ENCODE assay signal across 10 mouse cellular contexts in genomic region chr2:152707186-152707585, GRCm38 (mm10). TPM values are rescaled to one million over a fixed set of nuclear protein-coding genes. Genes with fewer than 3 reads are reported as not detected.
A peak's percentile ranks its signal among the peaks of the same experiment; 100 is the strongest.
DNase-seq lines count a peak whose midpoint lies in the region; ATAC-seq and TF ChIP-seq lines count a peak whose summit lies in the region.
"Had no signal": no experiment of that assay in that cellular context is flagged by ENCODE, and none has a peak within 500 bp of the region (broad histone marks: within the 10 kb centered on the region; RNA-seq: fewer than 3 reads in every experiment).

No protein-coding gene starts in this region.

- H3K27me3 ChIP-seq in heart, embryonic 10.5 days (ENCODE audit: insufficient read depth, poor library complexity, severe bottlenecking), result no peaks in the 10 kb centered on the region
- no peaks in the 10 kb centered on the region for H3K27me3 ChIP-seq in forebrain, postnatal 0 days (ENCODE audit: insufficient read depth, low read length)

- H3K36me3 ChIP-seq in heart, embryonic 10.5 days, result peaks cover 45% of the 10 kb centered on the region
- H3K36me3 ChIP-seq in ES-E14 (ENCODE audit: control insufficient read depth, insufficient read depth, low read length, poor library complexity, severe bottlenecking), result peaks cover 19% of the 10 kb centered on the region; the same call in 1 of the 2 replicates
- H3K36me3 ChIP-seq in forebrain, postnatal 0 days (ENCODE audit: insufficient read depth), result peaks cover 37% of the 10 kb centered on the region

- H3K27ac ChIP-seq in heart, embryonic 10.5 days, result peak overlapping the region; percentile 96
- H3K27ac ChIP-seq in ES-E14 (ENCODE audit: insufficient read depth, low read depth, low read length, poor library complexity, severe bottlenecking), result peak overlapping the region; percentile 54; the same call in 1 of the 2 replicates
- H3K27ac ChIP-seq in forebrain, postnatal 0 days (ENCODE audit: low read depth, low read length), result peak overlapping the region; percentile 85

- peak overlapping the region; percentile 68 for H3K9ac ChIP-seq in ES-E14 (ENCODE audit: insufficient read depth, low read depth, low read length, poor library complexity, severe bottlenecking)
- H3K9ac ChIP-seq in forebrain, postnatal 0 days, result peak overlapping the region; percentile 68

- TF ChIP-seq CTCF in forebrain, postnatal 0 days (IDR thresholded peaks at IDR 0.05; ENCODE audit: low read depth), result no peak

- H3K4me2 ChIP-seq in forebrain, postnatal 0 days (ENCODE audit: low read depth), result peak overlapping the region; percentile 61

- no peak for DNase-seq in heart, embryonic 10.5 days (ENCODE audit: low spot score)
- no peak for DNase-seq in heart, postnatal 14 days
- no peak for DNase-seq in ES-E14 (ENCODE audit: low read depth, low spot score)
- no peak for DNase-seq in forebrain, postnatal 0 days
- peak; percentile 68 for DNase-seq in lung, postnatal 25 days (ENCODE audit: low spot score)
- DNase-seq in layer of hippocampus, adult 11-12 months (ENCODE audit: low spot score), result no peak
- no peak for DNase-seq in Muller cell, postnatal 12 days (ENCODE audit: inconsistent ontology term)
- DNase-seq in thymus, postnatal 36 days, result no peak

- in situ Hi-C loops in ES-E14 (cut with MboI; ENCODE audit: low sequenced_read_pairs in 2 of 2, unreplicated experiment in 2 of 2), result no loop called here

- WGBS in heart, embryonic 10.5 days, result 10% methylated on average over 7 of the region's 7 CpGs
- 19% methylated on average over 7 of the region's 7 CpGs for WGBS in forebrain, postnatal 0 days

- ATAC-seq in forebrain, postnatal 0 days, result peak; percentile 2; the same call in 1 of the 2 replicates

- H3K4me3 ChIP-seq in heart, embryonic 10.5 days, result peak overlapping the region; percentile 68
- H3K4me3 ChIP-seq in ES-E14 (ENCODE audit: insufficient read depth in 1 of 2, low read depth in 1 of 2, low read length in 2 of 2, poor library complexity in 1 of 2, severe bottlenecking in 1 of 2), result peak overlapping the region; percentile 35 to 63
- H3K4me3 ChIP-seq in forebrain, postnatal 0 days (ENCODE audit: low read depth, low read length), result peak overlapping the region; percentile 41

- intact Hi-C loops in heart, postnatal 14 days (cut with DNase I), result loop anchor here (2.0 kb wide), 1 partner anchor 30 kb away; the partner anchor contains the start of gene Id1

- H3K4me1 ChIP-seq in heart, embryonic 10.5 days, result peaks cover 38% of the 10 kb centered on the region
- peaks cover 9 to 28% of the 10 kb centered on the region in 2 experiments for H3K4me1 ChIP-seq in ES-E14 (ENCODE audit: control insufficient read depth in 2 of 2, insufficient read depth in 2 of 2, low read length in 2 of 2, poor library complexity in 1 of 2)
- H3K4me1 ChIP-seq in forebrain, postnatal 0 days (ENCODE audit: insufficient read depth), result peaks cover 10% of the 10 kb centered on the region; the same call in 1 of the 2 replicates

- no peaks in the 10 kb centered on the region for H3K9me3 ChIP-seq in heart, embryonic 10.5 days
- no peaks in the 10 kb centered on the region for H3K9me3 ChIP-seq in ES-E14 (ENCODE audit: control insufficient read depth, insufficient read depth, low read depth, low read length)
- no peaks in the 10 kb centered on the region for H3K9me3 ChIP-seq in forebrain, postnatal 0 days (ENCODE audit: low read length)
- H3K9me3 ChIP-seq: G1E had no signal

TF ChIP-seq in ES-E14, 5 proteins besides CTCF, POLR2A, EP300 and RAD21:
- TF ChIP-seq MAFK (IDR thresholded peaks at IDR 0.05; ENCODE audit: insufficient read depth, low read depth, low read length) (no peak), ZC3H11A (IDR thresholded peaks at IDR 0.05; ENCODE audit: borderline replicate concordance, low read depth, low read length) (no peak), ZNF384 (IDR thresholded peaks at IDR 0.05; ENCODE audit: low read depth, low read length) (no peak), CHD2 (IDR thresholded peaks at IDR 0.05; ENCODE audit: low read depth, low read length) (no peak), HCFC1 (IDR thresholded peaks at IDR 0.05; ENCODE audit: borderline replicate concordance, insufficient read depth, low read length) (no peak)

RNA-seq across cellular contexts. Expression of gene Mcts2, which starts 20.4 kb away (rescaled TPM):
- 28.0 and 33.2 TPM in 2 replicates for polyA plus RNA-seq in heart, embryonic 10.5 days (2016; fragmentation: Nextera tagmentation; extraction: Ambion mirVana)
- total RNA-seq in heart, postnatal 14 days (2021), result 10 to 100 TPM; 17.4 to 18.7 TPM
- 39.3 and 87.4 TPM in 2 replicates for total RNA-seq in ES-E14 (2012; rRNA removed)
- total RNA-seq in forebrain, postnatal 0 days (2014; rRNA removed), result 21.5 and 30.8 TPM in 2 replicates
- 26.6 and 29.9 TPM in 2 replicates for polyA plus RNA-seq in forebrain, postnatal 0 days (2015; fragmentation: Nextera tagmentation; extraction: Ambion mirVana)

RNA-seq across cellular contexts. Expression of gene Id1, which starts 28.9 kb away (rescaled TPM):
- polyA plus RNA-seq in heart, embryonic 10.5 days (2016; fragmentation: Nextera tagmentation; extraction: Ambion mirVana), result 92.5 and 124 TPM in 2 replicates
- total RNA-seq in heart, postnatal 14 days (2021), result 10 to 100 TPM; 82.1 to 85.3 TPM
- 74.5 and 122 TPM in 2 replicates for total RNA-seq in ES-E14 (2012; rRNA removed)
- total RNA-seq in forebrain, postnatal 0 days (2014; rRNA removed), result 58.8 and 70.5 TPM in 2 replicates
- polyA plus RNA-seq in forebrain, postnatal 0 days (2015; fragmentation: Nextera tagmentation; extraction: Ambion mirVana), result 59.8 and 71.3 TPM in 2 replicates

RNA-seq across cellular contexts. Expression of gene H13, which starts 37.9 kb away (rescaled TPM):
- polyA plus RNA-seq in heart, embryonic 10.5 days (2016; fragmentation: Nextera tagmentation; extraction: Ambion mirVana), result 84.1 and 103 TPM in 2 replicates
- 10 to 100 TPM; 38.7 to 42.4 TPM for total RNA-seq in heart, postnatal 14 days (2021)
- 55.0 and 91.6 TPM in 2 replicates for total RNA-seq in ES-E14 (2012; rRNA removed)
- 121 and 177 TPM in 2 replicates for total RNA-seq in forebrain, postnatal 0 days (2014; rRNA removed)
- polyA plus RNA-seq in forebrain, postnatal 0 days (2015; fragmentation: Nextera tagmentation; extraction: Ambion mirVana), result 165 and 166 TPM in 2 replicates

RNA-seq across cellular contexts. Expression of gene Cox4i2, which starts 46.8 kb away (rescaled TPM):
- polyA plus RNA-seq in heart, embryonic 10.5 days (2016; fragmentation: Nextera tagmentation; extraction: Ambion mirVana), result 18.8 and 21.1 TPM in 2 replicates
- total RNA-seq in heart, postnatal 14 days (2021), result 10 to 100 TPM; 17.8 to 19.1 TPM
- total RNA-seq in ES-E14 (2012; rRNA removed), result 1.7 and 2.3 TPM in 2 replicates
- total RNA-seq in forebrain, postnatal 0 days (2014; rRNA removed), result 4.3 TPM in 2 replicates
- 4.4 and 5.4 TPM in 2 replicates for polyA plus RNA-seq in forebrain, postnatal 0 days (2015; fragmentation: Nextera tagmentation; extraction: Ambion mirVana)
- total RNA-seq: neutrophil, adult 5-6 weeks had no signal
- polyA plus RNA-seq: G1E had no signal
